Mouse (Mus musculus) brown adipose tissue, adult 24 weeks (tissue): Measurements from ENCODE around the gene Nme3. TPM values are rescaled to one million over a fixed set of nuclear protein-coding genes. Genes with fewer than 3 reads are reported as not detected.
"Not testable (repeated sequence)": the region's sequence is repeated elsewhere in the genome, so short reads cannot be mapped to it uniquely, and the experiment has no call there.

Source experiments
- H3K27ac ChIP-seq: fragments of 200-500 bp; replicated peaks from 2 replicates; pipeline ENCODE4 v1.5.1; 2012; ENCODE audit warnings: low read depth, mild to moderate bottlenecking, low read length
- H3K4me1 ChIP-seq: fragments of 200-500 bp; 2 replicates; pipeline ENCODE4 v1.6.1; 2012; ENCODE audit warnings: low read length, mixed read lengths; ENCODE audit not compliant: control insufficient read depth, insufficient read depth, insufficient read length
- H3K4me3 ChIP-seq: fragments of 200-500 bp; 2 replicates; pipeline ENCODE4 v1.5.1; 2012; ENCODE audit warnings: low read depth, mild to moderate bottlenecking, low read length, moderate library complexity; ENCODE audit not compliant: insufficient read depth
- polyA plus RNA-seq: library from polyadenylated mRNA; stranded (reverse); fragments of >200 nt; gene quantifications from 2 replicates; pipeline ENCODE4 v1.2.4, GENCODE M21; 2012; ENCODE audit not compliant: missing spikeins, insufficient read depth, insufficient read length

Gene Nme3
- polyA plus RNA-seq, 1 experiment: 26.0 TPM

DNA sequence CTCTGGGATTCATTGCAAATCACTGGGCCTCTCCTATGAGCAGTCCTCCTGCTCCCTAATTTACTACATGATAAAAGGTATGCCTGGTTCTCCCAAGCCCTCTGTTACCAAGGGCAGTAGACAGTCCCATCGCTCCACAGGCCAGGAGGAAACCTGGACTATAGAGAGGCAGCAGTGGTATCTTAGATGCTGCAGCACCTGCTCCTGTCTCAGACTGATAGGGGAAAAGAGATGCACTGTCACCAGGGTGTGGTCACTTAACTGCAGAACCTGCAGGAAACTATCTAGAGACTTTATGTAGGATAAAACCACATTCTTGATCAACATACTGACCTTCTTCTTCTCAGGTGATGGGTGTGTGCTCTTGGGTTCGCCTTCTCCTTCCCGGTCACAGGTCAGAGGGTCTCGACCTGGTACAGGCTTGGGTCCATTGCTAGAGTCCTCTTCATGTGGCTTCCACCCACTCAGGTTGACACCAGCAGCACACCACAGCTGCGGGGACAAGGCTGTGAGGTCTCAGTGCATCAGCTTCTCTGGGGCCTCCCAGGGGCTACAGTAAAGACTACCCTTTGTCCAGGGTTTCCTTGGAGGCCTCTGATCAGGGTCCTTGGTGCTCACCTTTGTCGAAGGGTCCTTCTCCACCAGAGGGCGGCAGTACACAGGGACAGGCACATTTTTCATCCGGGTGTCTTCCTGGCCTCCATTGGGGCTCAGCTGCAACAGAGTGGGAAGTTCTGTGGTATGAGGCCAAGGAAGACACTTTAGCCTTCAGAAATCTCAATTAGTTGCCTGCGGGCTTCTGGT is 6.6 kb downstream of the Nme3 start:
- Histone ChIP-seq H3K4me1 (no peaks in the 10 kb centered on the region), H3K27ac (no peak overlapping the region), H3K4me3 (no peak overlapping the region)

- Histone ChIP-seq H3K27ac (no peak overlapping the region), H3K4me1 (no peaks in the 10 kb centered on the region), H3K4me3 (no peak overlapping the region)
Observed at GRCm38 (mm10) chr17:24903767-24904166, 7.5 kb downstream of the Nme3 start.

DNA sequence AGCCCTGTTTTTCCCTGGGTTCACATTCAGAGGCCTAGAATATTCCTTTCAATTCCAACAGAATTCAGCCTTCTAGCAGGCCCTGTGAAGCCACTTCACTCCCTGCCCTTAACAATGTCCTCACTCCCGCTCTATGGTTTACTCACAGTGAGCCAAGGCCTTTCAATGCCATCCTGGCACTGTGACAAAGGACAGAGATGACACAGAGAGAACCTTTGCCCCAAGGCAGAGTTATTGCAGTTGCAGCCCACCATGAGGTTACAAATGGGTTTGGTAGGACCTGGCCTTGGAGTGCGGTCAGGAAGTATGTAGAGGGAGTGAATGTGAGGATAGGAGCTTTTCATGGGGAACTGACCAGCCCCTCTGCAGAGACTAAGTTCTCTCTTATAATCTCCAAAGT is 11.3 kb downstream of the Nme3 start:
- Histone ChIP-seq H3K4me1 (no peaks in the 10 kb centered on the region), H3K27ac (no peak overlapping the region), H3K4me3 (no peak overlapping the region)

GRCm38 (mm10) chr17:24913984-24914383 is 17.7 kb downstream of the Nme3 start:
- Histone ChIP-seq H3K4me1 (no peaks in the 10 kb centered on the region), H3K27ac (no peak overlapping the region), H3K4me3 (no peak overlapping the region)

- Histone ChIP-seq H3K4me1 (no peaks in the 10 kb centered on the region), H3K27ac (no peak overlapping the region)
Observed at GRCm38 (mm10) chr17:24923246-24923645, 26.9 kb downstream of the Nme3 start.

GRCm38 (mm10) chr17:24929506-24929905 is 33.2 kb downstream of the Nme3 start:
- no peak overlapping the region for H3K27ac ChIP-seq
- no peak overlapping the region for H3K4me3 ChIP-seq
- peaks cover 3% of the 10 kb centered on the region; the same call in 1 of the 2 replicates for H3K4me1 ChIP-seq

More at GRCm38 (mm10) chr17:24923246-24923645, 26.9 kb downstream of the Nme3 start:
- no peak overlapping the region for H3K4me3 ChIP-seq

DNA sequence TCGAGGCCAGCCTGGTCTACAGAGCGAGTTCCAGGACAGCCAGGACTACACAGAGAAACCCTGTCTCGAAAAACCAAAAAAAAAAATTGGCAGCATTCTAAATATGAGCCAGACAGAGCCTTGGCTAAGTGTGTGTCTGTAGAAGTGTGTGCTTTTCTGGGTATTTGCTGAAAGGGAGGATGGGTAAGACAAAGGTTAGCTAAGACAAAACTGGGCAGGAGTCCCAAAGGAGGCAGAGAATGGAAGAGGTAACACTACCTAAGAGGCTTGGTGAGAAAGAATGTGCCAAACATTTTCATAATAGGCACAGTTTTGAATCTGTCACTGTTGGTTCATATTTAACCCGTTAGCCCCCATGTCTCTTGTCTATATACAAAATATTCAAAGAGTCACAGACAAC is 36.1 kb downstream of the Nme3 start:
- H3K4me1 ChIP-seq: peaks cover 12% of the 10 kb centered on the region
- no peak overlapping the region for H3K4me3 ChIP-seq
- H3K27ac ChIP-seq: no peak overlapping the region

- Histone ChIP-seq H3K27ac (no peak overlapping the region), H3K4me1 (peaks cover 12% of the 10 kb centered on the region), H3K4me3 (no peak overlapping the region)
Observed at GRCm38 (mm10) chr17:24933163-24933562, 36.9 kb downstream of the Nme3 start.

DNA sequence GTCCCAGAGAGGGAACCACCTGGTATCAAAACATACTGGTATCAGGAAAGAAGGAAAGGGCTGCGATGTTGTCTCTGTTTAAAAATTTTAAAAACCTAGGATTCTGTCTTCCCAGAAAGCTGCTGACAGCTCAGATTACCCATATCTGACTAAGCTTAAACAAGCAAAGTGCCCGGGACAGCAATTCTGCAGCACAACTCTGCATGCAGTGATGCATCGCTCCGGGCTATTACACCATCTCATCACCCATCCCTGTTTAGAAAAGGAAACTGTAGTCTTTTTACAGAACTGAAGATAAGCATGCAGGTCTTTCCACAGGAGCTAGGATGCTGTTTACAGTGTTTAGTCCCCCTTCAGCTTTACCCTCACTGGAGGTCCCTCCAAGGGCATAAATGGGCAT is 38.6 kb downstream of the Nme3 start:
- Histone ChIP-seq H3K4me1 (peaks cover 12% of the 10 kb centered on the region), H3K4me3 (peak overlapping the region; percentile 49; the same call in 1 of the 2 replicates), H3K27ac (no peak overlapping the region)

DNA sequence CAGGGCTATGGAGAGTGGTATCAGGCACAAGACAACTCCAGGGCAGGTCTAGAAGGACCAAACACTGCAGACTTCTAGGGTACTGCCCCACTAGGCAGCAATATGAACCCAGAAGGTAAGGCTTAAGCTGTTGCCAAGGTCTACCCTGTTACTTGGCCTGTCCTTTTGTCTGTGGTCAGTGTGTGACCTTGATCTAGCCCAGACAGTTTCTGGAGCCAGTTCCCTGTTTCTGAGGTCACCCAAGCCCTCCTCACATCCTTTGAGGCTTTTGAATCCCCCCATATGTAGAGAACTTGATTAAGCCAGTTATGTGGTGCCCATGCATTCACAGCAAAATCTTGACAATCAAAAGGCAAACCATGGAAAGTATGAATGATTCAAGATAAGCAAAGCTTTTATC is 39.4 kb downstream of the Nme3 start:
- Histone ChIP-seq H3K27ac (0 out of 2 replicates have a peak overlapping the region, but pooled peaks have one; percentile 4), H3K4me3 (peak overlapping the region; percentile 49), H3K4me1 (peaks cover 12% of the 10 kb centered on the region)

- Histone ChIP-seq H3K4me3 (peak within 1 kb of the TSS; percentile 76), H3K4me1 (peaks cover 12% of the 10 kb centered on the region), H3K27ac (peak within 1 kb of the TSS; percentile 85)
Observed at GRCm38 (mm10) chr17:24936259-24937237, 40.2 kb downstream of the Nme3 start, which contains the start of gene Mapk8ip3. Gene Mapk8ip3 (minus strand): TSS chr17:24936977.

GRCm38 (mm10) chr17:24937266-24937665 is 41.0 kb downstream of the Nme3 start:
- Histone ChIP-seq H3K27ac (peak overlapping the region; percentile 85), H3K4me3 (peak overlapping the region; percentile 76), H3K4me1 (peaks cover 12% of the 10 kb centered on the region)

DNA sequence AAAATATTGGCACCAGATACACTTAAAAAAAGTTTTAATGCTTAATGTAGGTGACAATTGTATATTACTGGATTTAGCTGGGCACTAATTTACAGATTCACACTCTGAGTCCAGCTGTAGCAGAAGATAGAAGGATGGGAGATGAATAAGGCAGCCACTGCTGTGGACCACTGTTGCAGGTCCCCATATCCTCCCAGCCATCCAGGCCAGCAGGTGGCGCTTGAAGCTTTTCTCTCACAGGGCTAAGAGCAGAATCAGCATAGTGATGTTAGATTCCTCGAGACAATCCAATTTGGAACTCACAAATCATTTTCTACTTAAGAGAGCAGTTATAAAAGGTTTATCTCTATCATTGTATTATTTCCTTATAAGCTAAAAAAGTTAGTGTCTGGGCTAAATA is 46.2 kb downstream of the Nme3 start:
- not testable (repeated sequence) for H3K27ac ChIP-seq, H3K4me3 ChIP-seq, H3K4me1 ChIP-seq

GRCm38 (mm10) chr17:24943036-24943435 is 46.7 kb downstream of the Nme3 start:
- no peaks in the 10 kb centered on the region for H3K4me1 ChIP-seq
- no peak overlapping the region for H3K27ac ChIP-seq
- H3K4me3 ChIP-seq: no peak overlapping the region

DNA sequence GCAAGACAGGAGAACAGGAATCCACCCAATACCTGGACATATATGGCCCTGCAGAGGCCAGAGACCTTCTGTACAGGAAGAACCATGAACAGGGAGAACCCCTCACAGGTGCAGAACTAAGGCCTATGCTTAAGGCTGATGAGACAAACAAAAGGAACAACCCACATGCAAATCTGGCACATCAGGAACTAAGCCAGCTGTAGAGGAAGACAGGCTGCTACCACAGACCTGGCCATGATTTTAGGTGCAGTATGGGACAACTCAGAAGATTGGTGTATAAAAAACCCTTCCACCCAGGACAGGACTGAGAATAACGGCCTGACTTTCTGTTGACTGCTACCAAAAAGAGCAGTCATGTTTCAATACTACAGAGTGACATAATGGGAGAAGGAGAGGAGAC is 47.3 kb downstream of the Nme3 start:
- H3K4me1 ChIP-seq, H3K27ac ChIP-seq, H3K4me3 ChIP-seq: not testable (repeated sequence)
